Mouse (Mus musculus) heart, embryonic 13.5 days (tissue): ENCODE measurements around the gene Ap3b1. TPM values are rescaled to one million over a fixed set of nuclear protein-coding genes. Genes with fewer than 3 reads are reported as not detected.
"Not testable (repeated sequence)": the region's sequence is repeated elsewhere in the genome, so short reads cannot be mapped to it uniquely, and the experiment has no call there.

Experiments
- ATAC-seq: fragments of 200-750 bp; cut with Nextera tagmentation; 2 replicates; pipeline ENCODE4 v1.8.0; 2017; ENCODE audit warnings: moderate TSS enrichment; ENCODE audit not compliant: insufficient number of reproducible peaks, low FRiP score, low TSS enrichment; ENCODE audit errors: extremely low read depth
- H3K27ac ChIP-seq: fragments of 300-500 bp; sonication (generic); replicated peaks from 2 replicates; pipeline ENCODE4 v1.5.1; 2015; ENCODE audit warnings: moderate library complexity, mild to moderate bottlenecking, inconsistent platforms
- H3K27me3 ChIP-seq: fragments of 300-500 bp; sonication (generic); replicated peaks from 2 replicates; pipeline ENCODE4 v1.6.1; 2015; ENCODE audit warnings: mild to moderate bottlenecking, inconsistent platforms
- H3K36me3 ChIP-seq: fragments of 300-500 bp; sonication (generic); 2 replicates; pipeline ENCODE4 v1.6.1; 2015; ENCODE audit warnings: mild to moderate bottlenecking, inconsistent platforms
- H3K4me1 ChIP-seq: fragments of 300-500 bp; sonication (generic); 2 replicates; pipeline ENCODE4 v1.6.1; 2015; ENCODE audit warnings: inconsistent platforms
- H3K4me2 ChIP-seq: fragments of 300-500 bp; sonication (generic); 2 replicates; pipeline ENCODE4 v1.6.1; 2015; ENCODE audit warnings: inconsistent platforms, mild to moderate bottlenecking, moderate library complexity
- H3K4me3 ChIP-seq: fragments of 300-500 bp; sonication (generic); 2 replicates; pipeline ENCODE4 v1.5.1; 2015; ENCODE audit warnings: moderate library complexity, mild to moderate bottlenecking, inconsistent platforms
- H3K9ac ChIP-seq: fragments of 300-500 bp; sonication (generic); 2 replicates; pipeline ENCODE4 v1.6.1; 2015; ENCODE audit warnings: inconsistent platforms, mild to moderate bottlenecking, moderate library complexity
- H3K9me3 ChIP-seq: fragments of 300-500 bp; sonication (generic); 2 replicates; pipeline ENCODE4 v1.6.1; 2016; ENCODE audit warnings: inconsistent platforms
- WGBS: fragments of 180-500 bp; shearing (Covaris S2); methylation state at CpG from one replicate; pipeline ENCODE4 v1.1.7; 2015; ENCODE audit warnings: mixed read lengths; 5-methylcytosine and 5-hydroxymethylcytosine counted together
- polyA plus RNA-seq: library from polyadenylated mRNA; unstranded; fragments of >200 nt; fragmentation: Nextera tagmentation; extraction: Ambion mirVana; gene quantifications from 2 replicates; pipeline ENCODE4 v1.2.1, GENCODE M21; 2015

Gene Ap3b1
- 28.9 and 29.4 TPM in 2 replicates for polyA plus RNA-seq

DNA sequence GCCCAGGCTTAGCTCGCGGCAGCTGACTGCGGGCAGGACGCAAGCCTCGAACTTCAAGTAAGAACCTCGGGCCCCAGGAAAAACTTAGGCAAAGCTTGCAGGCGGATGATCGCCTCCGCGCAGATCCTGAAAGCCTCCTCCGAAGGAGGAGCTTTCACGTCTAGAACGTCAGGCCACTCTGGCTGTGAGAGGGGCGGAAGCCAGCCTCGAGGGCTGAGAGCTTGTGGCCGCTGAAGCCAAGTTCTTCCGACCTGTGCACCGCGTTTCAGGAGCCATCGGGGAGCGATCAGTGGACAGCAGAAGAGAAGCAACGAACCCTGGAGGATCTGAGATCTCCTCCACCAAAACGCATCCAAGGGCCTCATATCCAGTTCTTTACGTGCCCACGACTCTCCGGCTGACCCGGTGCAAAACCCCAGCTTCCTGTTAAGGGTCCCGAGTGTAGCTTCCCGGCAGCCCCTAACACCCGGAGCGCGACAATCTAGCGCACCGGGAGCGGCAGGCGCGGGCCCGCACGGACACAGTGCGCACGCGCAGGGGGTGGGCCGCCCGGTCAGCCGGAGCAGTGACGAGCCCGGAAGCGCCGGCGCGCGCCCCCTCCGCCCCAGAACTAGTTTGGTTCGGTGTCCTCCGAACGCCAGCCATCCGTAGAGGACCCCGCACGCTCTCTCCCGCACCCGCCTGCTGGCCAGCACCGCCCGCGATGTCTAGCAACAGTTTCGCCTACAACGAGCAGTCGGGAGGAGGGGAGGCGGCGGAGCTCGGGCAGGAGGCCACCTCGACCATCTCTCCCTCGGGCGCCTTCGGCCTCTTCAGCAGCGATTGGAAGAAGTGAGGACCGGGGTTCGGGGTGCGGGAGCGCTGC, at the start of gene Ap3b1:
TSS of gene Ap3b1 (plus strand) at position 560 of the 865 bp plus-strand sequence.
- H3K4me2 ChIP-seq, result peak within 1 kb of the TSS; percentile 89
- ATAC-seq, result peak; percentile 82
- under 1% methylated on average over 79 of the region's 79 CpGs for WGBS

DNA sequence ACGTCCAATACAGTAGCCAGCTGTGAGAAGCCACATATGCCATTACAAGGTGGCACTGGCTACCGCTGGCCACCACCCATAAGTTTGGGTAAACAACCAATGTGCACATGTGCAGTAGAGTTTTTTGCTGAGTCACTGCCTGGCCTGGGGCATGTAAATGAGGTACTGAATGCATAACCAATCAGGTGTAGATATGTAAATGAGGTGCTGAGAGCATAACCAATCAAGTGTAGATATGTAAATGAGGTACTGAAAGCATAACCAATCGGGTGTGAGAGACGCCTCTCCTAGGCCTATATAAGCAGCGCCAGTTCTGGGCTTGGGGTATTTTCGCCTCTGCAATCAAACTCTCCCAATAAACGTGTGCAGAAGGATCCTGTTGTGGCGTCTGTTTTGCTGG, 45.9 kb upstream of the Ap3b1 start:
- H3K36me3 ChIP-seq, ATAC-seq, H3K9me3 ChIP-seq, H3K27me3 ChIP-seq, H3K9ac ChIP-seq, H3K4me2 ChIP-seq, H3K27ac ChIP-seq, H3K4me3 ChIP-seq, H3K4me1 ChIP-seq: not testable (repeated sequence)
- 86% methylated on average over 8 of the region's 8 CpGs for WGBS

More for the DNA sequence above, at the start of gene Ap3b1:
- Histone ChIP-seq H3K27me3 (no peaks in the 10 kb centered on the region), H3K9me3 (peaks cover 10% of the 10 kb centered on the region; the same call in 1 of the 2 replicates), H3K36me3 (no peaks in the 10 kb centered on the region), H3K27ac (peak within 1 kb of the TSS; percentile 83), H3K4me1 (peaks cover 18% of the 10 kb centered on the region), H3K9ac (peak within 1 kb of the TSS; percentile 96), H3K4me3 (peak within 1 kb of the TSS; percentile 82)

DNA sequence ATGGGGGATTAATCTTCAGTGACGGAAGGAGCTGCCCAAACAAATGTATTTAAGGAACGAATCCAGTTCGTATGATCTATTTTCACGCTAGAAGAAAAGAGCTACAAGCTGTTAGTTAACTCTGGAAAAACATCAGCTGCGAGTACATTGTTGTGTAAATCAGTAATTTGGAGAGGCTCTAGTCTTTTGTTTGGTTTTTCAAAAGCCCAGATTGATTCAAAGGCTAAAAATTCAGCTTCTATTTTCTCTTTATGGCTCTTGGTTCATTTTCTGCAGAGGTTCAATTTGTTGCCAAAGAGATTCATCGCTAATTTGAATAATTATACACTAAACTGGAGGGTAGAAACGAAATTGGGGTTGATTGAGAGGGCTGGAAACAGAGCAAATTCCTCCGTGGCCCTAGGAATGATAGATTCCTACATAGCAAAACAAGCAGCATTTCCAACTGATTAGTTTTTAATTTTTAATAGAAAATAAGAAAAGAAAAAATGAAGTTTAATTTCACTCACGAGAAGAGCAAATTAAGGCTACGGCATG, 41.7 kb upstream of the Ap3b1 start:
- Histone ChIP-seq H3K4me3 (no peak overlapping the region), H3K27ac (no peak overlapping the region), H3K36me3 (no peaks in the 10 kb centered on the region), H3K9ac (no peak overlapping the region), H3K4me1 (no peaks in the 10 kb centered on the region), H3K9me3 (no peaks in the 10 kb centered on the region; the same call in 1 of the 2 replicates), H3K4me2 (no peak overlapping the region), H3K27me3 (no peaks in the 10 kb centered on the region)
- 85% methylated on average over 10 of the region's 10 CpGs for WGBS
- no peak for ATAC-seq

DNA sequence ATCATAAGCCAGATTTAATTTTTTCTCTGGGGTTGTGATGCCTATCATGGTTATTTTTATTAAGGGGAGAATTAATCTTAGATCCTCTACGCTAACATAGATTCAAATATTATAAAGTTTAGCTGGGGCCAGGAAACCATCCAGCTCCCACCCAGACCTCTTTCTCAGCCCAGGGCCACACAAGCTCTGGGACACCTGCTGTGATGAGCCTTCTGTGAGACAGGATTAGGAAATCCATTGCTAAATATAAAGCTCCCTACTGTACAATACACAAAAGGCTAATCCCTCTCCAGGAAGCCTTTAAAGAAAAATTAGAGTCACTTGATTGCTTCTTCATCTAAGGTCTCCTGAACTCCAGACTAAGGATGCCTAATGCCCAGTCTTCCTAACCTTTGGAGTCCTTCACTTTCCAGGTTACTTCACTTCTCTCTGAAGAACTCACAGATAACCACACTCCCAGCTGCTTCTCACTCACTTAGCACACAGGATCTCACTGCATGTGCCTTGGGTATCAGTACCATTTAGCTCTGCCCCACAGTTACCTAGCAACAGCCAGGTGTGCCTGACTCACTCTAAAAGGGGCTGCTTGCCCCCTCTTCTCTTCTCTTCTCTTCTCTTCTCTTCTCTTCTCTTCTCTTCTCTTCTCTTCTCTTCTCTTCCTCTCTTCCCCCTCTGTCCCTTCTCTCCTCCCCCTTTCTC, 37.5 kb upstream of the Ap3b1 start:
- Histone ChIP-seq H3K4me1 (no peaks in the 10 kb centered on the region), H3K9me3 (peaks cover 15% of the 10 kb centered on the region), H3K27ac (no peak overlapping the region), H3K36me3 (no peaks in the 10 kb centered on the region), H3K27me3 (no peaks in the 10 kb centered on the region), H3K4me2 (no peak overlapping the region), H3K4me3 (no peak overlapping the region), H3K9ac (no peak overlapping the region)
- 64% methylated on average over 1 of the region's 1 CpGs for WGBS
- no peak for ATAC-seq

DNA sequence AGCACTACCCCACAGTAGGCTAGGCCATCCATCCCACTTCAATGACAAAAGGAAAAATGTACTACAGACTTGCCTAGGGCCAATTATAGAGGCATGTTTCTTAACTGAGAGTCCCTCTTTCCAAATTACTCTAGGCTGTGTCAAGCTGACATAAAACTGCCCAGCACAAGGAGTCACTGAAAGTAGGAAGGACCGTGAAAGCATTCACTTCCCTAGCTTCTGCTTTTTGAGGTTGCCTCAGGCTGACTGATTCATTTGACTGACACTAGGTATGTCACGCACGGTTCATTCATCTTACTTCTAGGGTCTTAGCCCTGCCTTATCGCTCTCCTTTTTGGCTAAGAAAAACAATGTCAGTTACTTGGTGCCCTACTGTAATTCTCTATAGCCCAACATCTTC, 36.3 kb upstream of the Ap3b1 start:
- Histone ChIP-seq H3K9ac (no peak overlapping the region), H3K27ac (no peak overlapping the region), H3K27me3 (no peaks in the 10 kb centered on the region), H3K4me1 (0 out of 2 replicates have a peak, but pooled peaks cover 3% of the 10 kb centered on the region), H3K9me3 (peaks cover 15% of the 10 kb centered on the region), H3K4me3 (no peak overlapping the region), H3K36me3 (no peaks in the 10 kb centered on the region), H3K4me2 (no peak overlapping the region)
- no peak for ATAC-seq
- WGBS, result 88% methylated on average over 4 of the region's 4 CpGs

DNA sequence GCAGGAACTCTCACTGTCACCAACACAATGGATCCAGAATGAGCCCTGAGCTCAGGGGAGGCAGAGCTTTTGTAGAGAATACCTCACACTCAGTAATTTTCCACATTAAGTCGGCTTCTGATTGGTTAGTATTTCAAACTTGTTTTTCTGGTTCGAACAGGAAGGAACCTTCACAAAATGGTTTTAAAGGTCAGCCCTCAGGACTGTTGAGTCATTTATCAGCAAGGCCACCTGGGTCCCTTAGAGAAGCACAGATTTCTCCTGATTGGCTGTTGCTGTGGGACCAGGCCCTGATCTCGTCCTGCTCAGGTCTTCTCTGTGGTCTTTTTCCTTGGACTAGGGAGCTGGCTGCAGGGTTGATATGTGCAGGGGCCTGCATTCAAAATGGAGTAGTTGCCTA, 30.7 kb upstream of the Ap3b1 start:
- Histone ChIP-seq H3K9ac (no peak overlapping the region), H3K9me3 (peaks cover 14% of the 10 kb centered on the region), H3K27ac (no peak overlapping the region), H3K36me3 (no peaks in the 10 kb centered on the region), H3K4me2 (no peak overlapping the region), H3K4me1 (0 out of 2 replicates have a peak, but pooled peaks cover 3% of the 10 kb centered on the region), H3K27me3 (no peaks in the 10 kb centered on the region), H3K4me3 (no peak overlapping the region)
- ATAC-seq, result no peak
- 52% methylated on average over 3 of the region's 3 CpGs for WGBS

DNA sequence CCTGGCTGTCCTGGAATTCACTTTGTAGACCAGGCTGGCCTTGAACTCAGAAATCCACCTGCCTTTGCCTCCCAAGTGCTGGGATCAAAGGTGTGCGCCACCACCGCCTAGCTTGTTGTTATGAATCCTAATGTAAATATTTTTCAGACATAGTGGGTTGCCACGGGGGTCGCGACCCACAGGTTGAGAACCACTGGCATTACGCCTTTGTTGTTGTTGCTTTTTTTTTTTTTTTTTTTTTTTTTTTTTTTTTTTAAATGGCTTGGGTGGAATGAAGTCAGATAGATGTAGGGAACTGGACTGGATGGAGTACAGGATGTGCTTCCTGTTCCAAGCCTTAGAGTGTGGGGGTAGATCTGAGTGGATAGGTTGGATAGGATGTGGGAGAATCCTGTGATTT, 29.8 kb upstream of the Ap3b1 start:
- not testable (repeated sequence) for H3K4me3 ChIP-seq, ATAC-seq, H3K4me1 ChIP-seq, H3K9ac ChIP-seq, H3K9me3 ChIP-seq, H3K27ac ChIP-seq, H3K4me2 ChIP-seq, H3K27me3 ChIP-seq, H3K36me3 ChIP-seq
- 89% methylated on average over 6 of the region's 6 CpGs for WGBS

DNA sequence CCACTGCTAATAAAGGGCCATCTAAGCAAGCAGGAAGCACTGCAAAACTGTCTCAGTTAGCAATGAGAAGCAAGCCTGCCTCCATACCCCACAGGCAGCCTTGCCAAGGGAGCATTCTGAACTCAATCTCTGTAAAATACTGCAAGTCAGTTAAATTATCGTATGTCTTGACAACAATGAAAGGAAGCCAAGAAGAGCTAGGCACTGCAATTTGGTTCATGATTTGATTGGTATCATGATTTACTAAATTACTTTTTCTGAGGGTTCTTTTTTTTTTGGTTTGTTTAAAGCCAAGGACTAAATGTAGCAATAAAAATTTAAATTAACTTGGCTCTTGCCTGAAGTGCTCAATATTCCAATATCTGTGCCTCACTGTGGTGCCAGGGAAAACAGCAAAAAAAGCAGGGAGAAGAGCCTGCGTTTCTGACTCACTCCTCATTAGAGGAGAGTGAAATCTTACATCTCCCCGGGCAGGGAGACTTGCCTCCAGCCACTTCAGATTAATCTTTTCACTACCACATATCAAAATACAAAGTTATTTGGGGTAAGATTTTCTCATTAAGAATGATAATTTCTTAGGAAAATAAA, 28.3 kb upstream of the Ap3b1 start:
- H3K9me3 ChIP-seq, result no peaks in the 10 kb centered on the region
- no peak overlapping the region for H3K4me3 ChIP-seq
- no peak overlapping the region for H3K4me2 ChIP-seq
- no peak overlapping the region for H3K9ac ChIP-seq
- 63% methylated on average over 3 of the region's 3 CpGs for WGBS
- 0 out of 2 replicates have a peak, but pooled peaks cover 3% of the 10 kb centered on the region for H3K4me1 ChIP-seq
- no peaks in the 10 kb centered on the region for H3K27me3 ChIP-seq
- H3K36me3 ChIP-seq, result no peaks in the 10 kb centered on the region
- ATAC-seq, result no peak
- H3K27ac ChIP-seq, result no peak overlapping the region

DNA sequence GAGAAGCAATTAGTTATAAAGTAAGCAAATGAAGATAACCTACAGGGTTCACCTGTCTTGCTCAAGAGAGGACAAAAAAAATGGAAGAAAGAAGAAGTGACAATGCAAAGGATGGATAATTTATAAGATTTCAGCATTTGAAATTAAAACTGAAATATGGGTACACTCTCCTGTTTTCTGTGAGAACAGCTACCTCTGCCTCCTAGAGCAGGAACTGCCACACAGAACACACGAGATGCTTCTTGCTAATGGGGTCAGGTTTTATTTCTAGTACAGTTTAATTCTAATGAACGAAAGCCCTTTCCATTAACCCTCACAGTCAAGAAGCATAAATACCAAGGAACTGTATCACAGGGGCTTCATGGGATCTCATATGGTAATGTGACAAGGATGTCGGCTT, 20.4 kb upstream of the Ap3b1 start:
- H3K4me2 ChIP-seq, result no peak overlapping the region
- H3K27me3 ChIP-seq, result no peaks in the 10 kb centered on the region
- 65% methylated on average over 3 of the region's 3 CpGs for WGBS
- no peak for ATAC-seq
- no peaks in the 10 kb centered on the region for H3K4me1 ChIP-seq
- H3K4me3 ChIP-seq, result no peak overlapping the region
- no peaks in the 10 kb centered on the region for H3K9me3 ChIP-seq
- H3K9ac ChIP-seq, result no peak overlapping the region
- no peaks in the 10 kb centered on the region for H3K36me3 ChIP-seq
- no peak overlapping the region for H3K27ac ChIP-seq

DNA sequence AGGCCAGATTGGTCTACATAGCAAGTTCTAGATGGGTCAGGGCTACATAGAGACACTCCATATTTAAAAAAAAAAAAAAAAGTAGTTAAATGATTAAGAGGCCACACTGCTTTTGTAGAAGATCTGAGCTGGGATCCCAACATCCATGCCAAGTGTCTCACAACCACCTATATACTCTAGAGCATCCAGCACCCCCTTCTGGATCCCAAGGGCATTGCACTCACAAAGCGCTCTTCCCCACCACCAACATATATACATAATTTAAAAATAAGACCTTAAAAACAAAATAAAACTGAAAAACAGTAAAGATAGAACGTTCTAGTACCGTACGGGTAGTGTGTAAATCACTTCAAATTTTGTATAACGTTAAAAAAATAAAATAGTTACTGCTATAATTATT, 15.6 kb upstream of the Ap3b1 start:
- H3K36me3 ChIP-seq, result no peaks in the 10 kb centered on the region
- no peak overlapping the region for H3K4me3 ChIP-seq
- no peak overlapping the region for H3K27ac ChIP-seq
- 86% methylated on average over 5 of the region's 5 CpGs for WGBS
- H3K9me3 ChIP-seq, result no peaks in the 10 kb centered on the region
- H3K4me1 ChIP-seq, result no peaks in the 10 kb centered on the region
- no peak for ATAC-seq
- no peaks in the 10 kb centered on the region for H3K27me3 ChIP-seq
- H3K9ac ChIP-seq, result no peak overlapping the region
- H3K4me2 ChIP-seq, result no peak overlapping the region

DNA sequence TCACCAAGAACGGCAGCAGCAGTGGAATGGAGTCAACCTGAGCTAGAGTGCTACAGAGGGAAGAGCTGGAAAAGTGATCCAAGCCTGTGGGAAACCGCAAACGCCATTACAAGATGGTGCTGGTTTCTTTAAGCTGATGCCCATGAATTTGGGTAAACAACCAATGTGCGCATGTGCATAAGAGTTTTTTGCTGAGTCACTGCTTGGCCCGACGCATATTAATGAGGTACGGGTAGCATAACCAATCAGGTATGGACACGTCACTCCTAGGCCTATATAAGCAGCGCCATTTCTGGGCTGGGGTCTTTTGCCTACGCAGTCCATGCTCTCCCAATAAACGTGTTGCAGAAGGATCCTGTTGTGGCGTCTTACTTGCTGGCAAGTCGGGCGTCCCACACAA, 14.2 kb upstream of the Ap3b1 start:
- not testable (repeated sequence) for H3K9ac ChIP-seq, H3K4me2 ChIP-seq, H3K27ac ChIP-seq, H3K4me3 ChIP-seq, H3K9me3 ChIP-seq, ATAC-seq, H3K36me3 ChIP-seq, H3K4me1 ChIP-seq, H3K27me3 ChIP-seq
- 91% methylated on average over 14 of the region's 14 CpGs for WGBS
